Mouse (Mus musculus): Measurements from ENCODE around the gene Prkcb. TPM values are rescaled to one million over a fixed set of nuclear protein-coding genes. Genes with fewer than 3 reads are reported as not detected.

Gene Prkcb
- total RNA-seq, 2 experiments from 2014 or later = 2.1 to 3.0 TPM

Other genes with a start within 250 kb of the Prkcb start
- gene Ubfd1, start 221.6 kb upstream of the Prkcb start, total RNA-seq (2021) = 10 to 100 TPM; 49.1 to 51.0 TPM
- gene Ears2, start 221.5 kb upstream of the Prkcb start, total RNA-seq (2021) = 10 to 100 TPM; 30.4 to 32.3 TPM
- gene Ndufab1, start 186.9 kb upstream of the Prkcb start, total RNA-seq (2021) = 1,000 to 10,000 TPM; 1,113 to 1,195 TPM
- gene Palb2, start 155.8 kb upstream of the Prkcb start, total RNA-seq (2021) = 1 to 10 TPM; 4.0 to 4.2 TPM
- gene Dctn5, start 155.7 kb upstream of the Prkcb start, total RNA-seq (2021) = 10 to 100 TPM; 35.1 to 36.2 TPM
- 10 to 100 TPM; 36.0 to 42.6 TPM for gene Plk1, start 129.3 kb upstream of the Prkcb start, total RNA-seq (2021)
- gene Ern2, start 102.5 kb upstream of the Prkcb start, total RNA-seq (2021) = not detected
- gene Chp2, start 69.3 kb upstream of the Prkcb start, total RNA-seq (2021) = 1 to 10 TPM; 1.3 to 1.9 TPM

All from heart, postnatal 4 days (tissue).